Mouse (Mus musculus): Measurements from ENCODE around the gene Gpr146. TPM values are rescaled to one million over a fixed set of nuclear protein-coding genes. Genes with fewer than 3 reads are reported as not detected.

The Gpr146 gene
- total RNA-seq, 2 experiments from 2014 or later = 6.3 to 6.7 TPM

Other genes with a start within 250 kb of the Gpr146 start
- gene Prkar1b, start 227.7 kb upstream of the Gpr146 start, total RNA-seq (2015) = 0.81 and 2.6 TPM in 2 replicates
- gene Prkar1b, start 227.7 kb upstream of the Gpr146 start, total RNA-seq (2017) = 0.21 and 0.64 TPM in 2 replicates
- gene Dnaaf5, start 227.5 kb upstream of the Gpr146 start, total RNA-seq (2015) = 11.6 and 15.8 TPM in 2 replicates
- 8.1 and 9.3 TPM in 2 replicates for gene Dnaaf5, start 227.5 kb upstream of the Gpr146 start, total RNA-seq (2017)
- 18.8 and 21.5 TPM in 2 replicates for gene Sun1, start 177.1 kb upstream of the Gpr146 start, total RNA-seq (2015)
- gene Sun1, start 177.1 kb upstream of the Gpr146 start, total RNA-seq (2017) = 37.2 and 37.4 TPM in 2 replicates
- gene Get4, start 125.4 kb upstream of the Gpr146 start, total RNA-seq (2015) = 23.0 and 39.2 TPM in 2 replicates
- 17.4 and 27.4 TPM in 2 replicates for gene Get4, start 125.4 kb upstream of the Gpr146 start, total RNA-seq (2017)
- gene Adap1, start 52.1 kb upstream of the Gpr146 start, total RNA-seq (2015) = 23.8 and 27.4 TPM in 2 replicates
- gene Adap1, start 52.1 kb upstream of the Gpr146 start, total RNA-seq (2017) = 29.9 and 47.0 TPM in 2 replicates
- 30.3 and 32.1 TPM in 2 replicates for gene Cox19, start 26.3 kb upstream of the Gpr146 start, total RNA-seq (2015)
- gene Cox19, start 26.3 kb upstream of the Gpr146 start, total RNA-seq (2017) = 27.1 and 29.3 TPM in 2 replicates
- not detected in 2 replicates for gene Cyp2w1, start 25.1 kb upstream of the Gpr146 start, total RNA-seq (2015)
- gene Cyp2w1, start 25.1 kb upstream of the Gpr146 start, total RNA-seq (2017) = not detected in 2 replicates
- 1.8 and 2.3 TPM in 2 replicates for gene C130050O18Rik, start 27.6 kb downstream of the Gpr146 start, total RNA-seq (2015)
- gene C130050O18Rik, start 27.6 kb downstream of the Gpr146 start, total RNA-seq (2017) = 1.3 and 2.1 TPM in 2 replicates
- not detected in 2 replicates for gene Gper1, start 45.5 kb downstream of the Gpr146 start, total RNA-seq (2015)
- gene Gper1, start 45.5 kb downstream of the Gpr146 start, total RNA-seq (2017) = not detected in 2 replicates
- gene 3110082I17Rik, start 82.8 kb downstream of the Gpr146 start, total RNA-seq (2015) = 20.7 and 26.2 TPM in 2 replicates
- 60.9 and 69.2 TPM in 2 replicates for gene 3110082I17Rik, start 82.8 kb downstream of the Gpr146 start, total RNA-seq (2017)
- gene Zfand2a, start 106.9 kb downstream of the Gpr146 start, total RNA-seq (2015) = 15.8 and 18.8 TPM in 2 replicates
- gene Zfand2a, start 106.9 kb downstream of the Gpr146 start, total RNA-seq (2017) = 11.1 and 20.2 TPM in 2 replicates
- not detected in 2 replicates for gene Uncx, start 165.8 kb downstream of the Gpr146 start, total RNA-seq (2015)
- gene Uncx, start 165.8 kb downstream of the Gpr146 start, total RNA-seq (2017) = not detected in 2 replicates